Mouse (Mus musculus) adrenal gland, adult 18-20 months (tissue): ENCODE measurements around the gene Ntng2. TPM values are rescaled to one million over a fixed set of nuclear protein-coding genes. Genes with fewer than 3 reads are reported as not detected.

ENCODE experiments used
- DNase-seq, 2 experiments: peaks; one replicate each; pipeline ENCODE4 v3.0.0; 2021 to 2022; ENCODE audit warnings: low spot score in 2 of 2
- total RNA-seq, 2 experiments: library from RNA; stranded (reverse); gene quantifications; 1 replicate in 1 of 2; 2 replicates in 1 of 2; pipeline ENCODE4 v1.2.3; 2021

Ntng2 gene
- total RNA-seq, 2 experiments from 2014 or later: 35.6 to 63.7 TPM

DNA sequence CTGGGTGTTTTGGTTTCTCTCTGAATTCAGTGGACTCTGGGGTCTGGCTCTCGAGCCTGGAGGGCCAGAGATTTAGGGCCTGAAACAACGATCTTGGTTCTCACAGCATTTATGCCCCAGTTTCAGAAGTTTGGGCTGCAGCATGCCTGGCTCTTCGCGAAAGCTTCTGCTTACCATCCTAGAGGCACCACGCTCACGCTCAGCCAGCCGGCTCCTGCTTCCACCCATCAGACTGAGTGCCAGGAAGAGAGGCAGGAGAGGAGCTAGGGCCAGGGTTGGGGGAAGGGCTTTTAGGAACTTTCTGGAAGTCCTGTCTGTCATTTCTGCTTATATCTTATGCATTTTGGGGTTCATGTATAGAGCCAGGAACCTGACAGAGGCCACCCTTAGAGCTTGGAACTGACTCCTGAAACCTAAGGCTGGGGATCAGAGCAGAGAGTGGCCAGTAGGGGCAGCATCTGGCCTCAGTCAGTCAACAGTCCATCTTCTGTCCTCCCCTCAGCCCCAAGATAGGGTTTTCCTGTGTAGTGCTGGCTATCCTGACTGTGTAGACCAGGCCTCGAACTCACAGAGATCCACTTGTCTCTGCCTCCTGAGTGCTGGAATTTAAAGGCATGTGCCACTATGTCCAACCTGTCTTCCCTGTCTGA, 60.1 kb downstream of the Ntng2 start:
- DNase-seq: peak in 1 of 2 experiments; percentile 17

DNA sequence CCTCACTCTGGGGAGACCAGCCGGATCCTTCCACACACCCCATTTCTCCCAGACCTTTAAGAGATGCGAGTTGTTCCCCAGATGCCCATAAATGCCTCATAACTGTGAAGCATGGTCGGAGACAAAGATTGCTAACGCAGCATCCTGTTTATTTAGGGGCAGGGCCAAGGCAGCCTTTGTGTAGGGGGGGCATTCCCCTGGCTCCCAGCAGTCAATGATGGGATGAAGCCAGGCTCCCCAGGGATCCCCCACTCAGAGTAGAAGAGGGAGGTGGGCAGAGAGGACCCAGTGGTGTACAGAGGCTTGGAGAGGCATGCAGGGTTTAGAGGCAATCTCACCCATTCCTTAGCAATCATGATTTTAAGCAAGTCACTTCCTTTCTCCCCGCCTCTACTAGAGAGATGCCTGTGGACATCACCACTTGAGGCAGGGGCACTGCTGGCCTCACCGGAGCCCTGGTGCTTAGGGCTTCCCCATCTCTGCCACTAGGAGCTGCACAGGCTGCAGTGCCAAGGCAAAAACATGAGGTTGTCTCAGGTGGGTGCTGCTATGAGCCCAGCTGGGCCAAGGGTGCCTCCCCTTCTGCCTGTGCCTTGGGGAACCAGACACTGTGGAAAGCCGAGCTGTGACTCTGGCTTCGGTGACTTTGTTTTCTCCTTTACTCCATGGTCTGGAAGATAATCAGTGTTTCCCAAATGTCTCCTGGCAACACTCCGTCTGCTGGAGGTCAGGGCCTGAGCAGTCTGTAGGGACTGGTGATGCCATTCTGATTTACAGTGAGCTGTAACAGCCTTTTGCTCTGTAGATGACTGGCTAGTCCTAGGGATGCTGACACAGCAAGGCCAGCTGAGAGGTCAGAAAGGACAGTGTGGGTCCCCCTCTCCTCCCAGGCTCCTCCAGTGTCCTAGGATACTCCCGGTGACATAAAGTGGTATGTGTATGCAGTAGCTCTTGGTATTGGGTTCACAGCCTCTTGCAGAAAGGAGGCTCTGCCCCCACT, 61.3 kb downstream of the Ntng2 start:
- DNase-seq: no peak

DNA sequence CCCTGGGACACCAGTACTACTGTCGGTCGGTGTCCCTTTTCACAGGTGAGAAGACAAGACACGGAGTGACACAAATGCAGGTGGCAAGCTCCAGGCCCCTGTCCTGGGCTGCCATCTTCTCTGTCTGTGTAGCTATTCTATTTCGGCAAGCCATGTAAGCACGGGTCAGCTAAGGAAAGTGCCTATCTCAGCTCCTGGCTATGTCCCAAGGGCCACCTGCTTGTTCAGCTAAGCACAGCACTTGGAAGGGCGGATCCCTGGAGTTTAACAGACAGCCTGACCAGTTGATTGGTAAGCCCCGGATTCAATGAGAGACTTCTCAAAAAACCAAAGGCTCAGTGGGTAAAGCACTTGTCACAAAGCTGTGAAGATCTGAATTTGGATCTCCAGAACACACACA, 62.4 kb downstream of the Ntng2 start:
- no peak for DNase-seq

DNA sequence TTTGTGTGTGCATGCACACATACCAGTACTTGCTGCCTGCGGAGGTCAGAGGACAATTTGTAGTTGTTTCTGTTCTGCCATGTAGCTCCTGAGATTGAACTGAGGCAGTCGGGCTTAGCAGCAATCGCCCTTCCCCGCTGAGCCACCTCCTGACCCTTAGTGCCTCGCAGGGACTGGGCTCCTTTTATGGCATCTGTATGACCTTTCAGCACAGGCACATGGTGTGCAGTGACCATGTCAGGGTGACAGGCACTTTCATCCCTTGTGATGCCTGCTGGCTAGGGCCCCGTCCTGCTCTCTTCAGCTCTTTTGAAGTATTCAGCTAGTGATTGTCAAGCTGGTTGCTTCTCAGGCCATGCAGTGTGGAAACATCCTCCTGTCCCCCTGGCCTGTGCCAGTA, 66.6 kb downstream of the Ntng2 start:
- no peak for DNase-seq

DNA sequence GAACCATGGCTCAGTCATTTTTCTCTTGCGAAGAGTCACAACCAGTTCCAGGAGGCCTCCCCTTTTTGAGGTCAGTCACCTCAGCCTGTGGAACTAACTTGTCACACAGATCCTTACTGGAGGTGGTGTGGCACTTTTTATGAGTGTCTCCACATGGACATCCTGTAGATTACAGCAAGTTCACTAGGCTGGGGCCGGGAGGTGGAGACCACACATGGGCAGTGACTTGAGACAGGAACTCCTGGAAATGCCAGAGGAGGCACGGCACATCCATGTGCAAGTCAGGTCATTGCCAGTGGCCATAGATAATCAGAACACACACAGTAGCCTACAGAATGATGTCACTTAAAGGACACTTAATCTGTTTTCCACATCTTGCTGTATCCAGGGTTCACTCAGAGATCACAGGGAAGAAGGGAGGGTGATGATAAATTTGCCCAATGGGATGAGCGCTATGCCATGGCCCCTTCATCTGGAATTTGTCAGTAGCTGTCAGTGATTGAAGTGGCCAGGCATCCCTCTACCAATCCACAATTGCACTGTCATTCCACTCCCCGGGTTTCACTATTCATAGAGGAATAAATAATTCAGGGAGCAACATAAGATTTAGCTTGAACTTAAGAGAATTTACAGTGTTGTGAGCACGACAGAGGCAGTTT, 69.4 kb downstream of the Ntng2 start:
- no peak for DNase-seq

DNA sequence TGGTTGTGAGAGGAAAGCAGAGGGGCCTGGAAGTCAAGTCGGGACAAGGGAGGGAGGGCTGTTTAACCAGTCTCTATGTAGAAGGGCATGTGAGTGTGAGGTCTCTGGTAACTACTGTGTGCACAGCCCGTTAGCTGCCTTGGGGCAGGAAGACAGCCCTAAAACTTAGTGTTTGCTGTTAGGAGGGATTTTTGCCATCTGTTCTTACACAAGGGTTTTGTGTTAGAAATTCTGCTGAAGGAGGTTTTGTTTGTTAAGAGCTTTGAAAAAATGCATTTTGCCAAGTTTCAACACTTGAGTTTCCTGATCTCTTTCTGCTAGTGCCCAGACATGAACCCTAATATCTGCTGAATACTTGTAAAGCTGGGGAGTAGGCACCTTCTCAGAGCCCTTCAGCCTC, 71.7 kb downstream of the Ntng2 start:
- DNase-seq: no peak

DNA sequence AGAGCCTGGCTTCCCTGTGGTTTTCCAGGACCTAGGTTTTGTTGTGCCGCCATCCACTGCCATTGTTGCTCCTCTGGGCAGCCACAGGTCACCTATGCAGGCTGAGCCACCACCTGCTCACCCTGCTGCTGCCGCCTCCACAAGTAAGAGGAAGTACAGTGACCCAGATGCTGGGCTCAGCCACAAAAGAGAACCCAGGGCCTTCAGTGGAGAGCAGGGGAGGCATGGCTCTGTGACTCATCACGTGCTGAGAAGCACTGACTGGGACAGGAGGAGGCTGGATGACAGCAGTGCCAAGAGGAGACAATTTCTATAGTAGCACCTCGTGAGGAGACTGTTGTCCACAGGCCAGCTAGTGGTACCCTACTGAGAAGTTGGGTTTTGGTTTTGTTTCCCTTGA, 73.0 kb downstream of the Ntng2 start:
- no peak for DNase-seq

DNA sequence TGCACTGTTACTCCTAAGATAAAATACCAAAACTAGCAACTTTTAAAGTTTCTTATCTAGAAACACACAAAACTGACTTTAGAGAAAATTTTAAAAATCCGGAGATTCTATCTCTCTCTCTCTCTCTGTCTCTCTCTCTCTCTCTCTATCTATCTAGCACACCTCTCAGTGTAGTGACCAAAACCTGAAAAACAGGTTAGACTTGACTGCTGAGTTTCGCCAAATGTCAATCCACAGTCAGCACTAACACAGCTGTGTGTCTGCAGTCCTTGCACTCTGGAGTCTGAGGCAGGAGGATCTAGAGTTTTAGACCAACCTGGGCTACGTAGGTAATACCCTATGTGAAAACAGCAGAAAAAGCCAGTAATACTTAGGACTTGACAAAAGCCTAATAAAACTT, 77.9 kb downstream of the Ntng2 start:
- no peak for DNase-seq

DNA sequence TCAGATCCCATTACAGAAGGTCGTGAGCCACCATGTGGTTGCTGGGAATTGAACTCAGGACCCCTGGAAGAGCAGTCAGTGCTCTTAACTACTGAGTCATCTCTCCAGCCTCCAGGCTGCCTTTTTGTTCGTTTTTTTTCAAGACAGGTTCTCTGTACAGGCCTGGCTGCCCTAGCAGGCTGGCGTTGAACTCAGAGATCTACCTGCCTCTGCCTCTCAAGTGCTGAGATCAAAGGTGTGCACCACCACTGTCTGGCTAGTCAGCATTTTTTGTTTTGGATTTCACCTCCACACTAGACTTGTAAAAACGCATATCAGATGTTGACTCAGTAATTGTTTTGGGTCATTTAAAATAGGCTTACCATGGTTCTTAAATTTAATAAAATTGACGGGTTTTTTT, 84.7 kb downstream of the Ntng2 start:
- DNase-seq: no peak

DNA sequence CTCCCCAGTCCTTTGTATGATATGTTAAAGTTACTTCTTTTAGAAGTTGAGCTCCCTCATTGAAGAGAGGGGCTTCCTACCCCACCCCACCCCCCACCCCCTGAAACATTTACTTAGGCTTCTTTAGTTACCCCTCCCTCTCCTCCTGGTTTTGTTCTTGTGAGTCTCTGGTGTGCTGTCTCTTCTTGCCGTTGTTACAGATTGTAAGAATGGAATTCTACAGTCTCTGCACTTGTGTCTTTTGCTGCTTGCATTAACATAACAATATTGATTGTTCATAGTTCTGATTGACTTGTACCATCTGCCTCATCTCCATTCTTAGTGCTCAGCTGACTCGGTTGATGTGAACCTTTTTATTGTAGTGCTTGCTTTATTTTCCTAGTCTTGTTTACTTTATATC, 100.9 kb downstream of the Ntng2 start:
- no peak for DNase-seq

Other genes with a start within 250 kb of the Ntng2 start
- gene Cfap77, start 197.9 kb downstream of the Ntng2 start, total RNA-seq: under 1 TPM; 0.16 to 0.30 TPM
- 10 to 100 TPM; 12.6 to 14.8 TPM for gene Ttf1, start 192.7 kb downstream of the Ntng2 start, total RNA-seq
- gene Setx, start 128.8 kb downstream of the Ntng2 start, total RNA-seq: 10 to 100 TPM; 21.9 to 29.2 TPM
- gene Med27, start 93.8 kb upstream of the Ntng2 start, total RNA-seq: 10 to 100 TPM; 26.5 to 28.2 TPM